Mouse (Mus musculus): Measurements from ENCODE around the gene Fbxl17.

DNA sequence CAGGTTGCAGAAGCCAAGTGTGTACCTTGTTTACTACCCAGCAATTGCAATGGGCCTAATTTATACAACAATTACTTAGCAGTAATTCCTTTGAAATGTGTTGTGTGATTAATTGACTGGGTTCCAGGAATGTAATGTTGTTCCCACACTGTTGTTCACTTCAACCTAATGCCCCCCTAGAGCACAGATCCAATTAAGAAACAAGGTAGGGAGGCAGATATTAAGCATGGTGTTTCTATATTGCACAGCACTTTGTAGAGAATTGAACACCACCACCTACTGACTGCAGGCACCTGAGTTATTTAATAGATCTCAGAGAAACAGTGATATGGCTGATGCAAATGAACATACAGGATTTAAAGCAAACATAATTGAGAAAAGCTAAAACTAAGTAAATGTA lies 226.9 kb downstream of the Fbxl17 start:
- TF ChIP-seq CTCF (IDR thresholded peaks at IDR 0.05) (no peak), POLR2A (IDR thresholded peaks at IDR 0.05; ENCODE audit: insufficient read depth, low read depth, low read length) (no peak), EP300 (IDR thresholded peaks at IDR 0.05; ENCODE audit: insufficient read depth, low read depth, low read length) (no peak)
